ENCODE assay signal across 24 mouse cellular contexts in genomic region chr13:91743180-91743579, GRCm38 (mm10). TPM values are rescaled to one million over a fixed set of nuclear protein-coding genes. Genes with fewer than 3 reads are reported as not detected.
DNase-seq lines count a peak whose midpoint lies in the region; ATAC-seq and TF ChIP-seq lines count a peak whose summit lies in the region.
"Had no signal": no experiment of that assay in that cellular context is flagged by ENCODE, and none has a peak within 500 bp of the region (broad histone marks: within the 10 kb centered on the region; RNA-seq: fewer than 3 reads in every experiment).

No protein-coding gene starts in this region.

- DNase-seq in hindbrain, embryonic 11.5 days (ENCODE audit: low spot score) = no peak
- peak; percentile 39 for DNase-seq in layer of hippocampus, adult 11-12 months (ENCODE audit: low spot score)
- DNase-seq in layer of hippocampus, adult 9-10 months (ENCODE audit: low spot score) = no peak
- DNase-seq in midbrain, postnatal 0 days (ENCODE audit: low spot score) = peak; percentile 47
- DNase-seq in hindbrain, postnatal 0 days (ENCODE audit: low spot score) = peak; percentile 35
- no peak for DNase-seq in yolk sac, embryonic 10.5 days (ENCODE audit: low spot score)
- DNase-seq: cerebellum, adult 18-20 months; cerebellum, postnatal 14 days; gastrocnemius, postnatal 25 days; heart, adult 2 months; kidney, postnatal 4 days; lung, postnatal 4 days; thymus, adult 18-20 months; thymus, postnatal 36 days had no signal

- H3K36me3 ChIP-seq in hindbrain, embryonic 13.5 days = no peaks in the 10 kb centered on the region
- no peaks in the 10 kb centered on the region for H3K36me3 ChIP-seq in hindbrain, embryonic 11.5 days (ENCODE audit: control insufficient read depth, insufficient read depth, low read length)
- H3K36me3 ChIP-seq in midbrain, postnatal 0 days (ENCODE audit: insufficient read depth, low read length) = no peaks in the 10 kb centered on the region
- H3K36me3 ChIP-seq in midbrain, embryonic 13.5 days = no peaks in the 10 kb centered on the region
- no peaks in the 10 kb centered on the region for H3K36me3 ChIP-seq in hindbrain, postnatal 0 days (ENCODE audit: insufficient read depth, low read length)
- H3K36me3 ChIP-seq: limb, embryonic 13.5 days; liver, embryonic 15.5 days had no signal

- no peak overlapping the region for H3K27ac ChIP-seq in hindbrain, embryonic 13.5 days
- no peak overlapping the region for H3K27ac ChIP-seq in hindbrain, embryonic 11.5 days (ENCODE audit: low read depth, low read length)
- no peak overlapping the region for H3K27ac ChIP-seq in midbrain, postnatal 0 days (ENCODE audit: low read depth, low read length)
- no peak overlapping the region for H3K27ac ChIP-seq in midbrain, embryonic 13.5 days
- H3K27ac ChIP-seq in hindbrain, postnatal 0 days = no peak overlapping the region
- H3K27ac ChIP-seq: heart, adult 2 months; limb, embryonic 13.5 days; liver, embryonic 15.5 days had no signal

- peaks cover 11% of the 10 kb centered on the region for H3K4me1 ChIP-seq in hindbrain, embryonic 13.5 days (replicated peaks)
- no peaks in the 10 kb centered on the region for H3K4me1 ChIP-seq in hindbrain, embryonic 11.5 days (replicated peaks; ENCODE audit: control insufficient read depth, insufficient read depth, low read length)
- no peaks in the 10 kb centered on the region for H3K4me1 ChIP-seq in midbrain, postnatal 0 days (ENCODE audit: insufficient read depth, low read length)
- peaks cover 12% of the 10 kb centered on the region for H3K4me1 ChIP-seq in midbrain, embryonic 13.5 days (replicated peaks)
- peaks cover 11% of the 10 kb centered on the region; the same call in 1 of the 2 replicates for H3K4me1 ChIP-seq in hindbrain, postnatal 0 days (ENCODE audit: insufficient read depth, low read length)
- H3K4me1 ChIP-seq: liver, embryonic 15.5 days had no signal

- no peak overlapping the region for H3K9ac ChIP-seq in hindbrain, embryonic 13.5 days
- no peak overlapping the region for H3K9ac ChIP-seq in hindbrain, embryonic 11.5 days (ENCODE audit: low read depth, low read length)
- no peak overlapping the region for H3K9ac ChIP-seq in midbrain, postnatal 0 days (replicated peaks; ENCODE audit: low read length, poor library complexity, severe bottlenecking)
- H3K9ac ChIP-seq in midbrain, embryonic 13.5 days (replicated peaks) = no peak overlapping the region
- H3K9ac ChIP-seq in hindbrain, postnatal 0 days (replicated peaks; ENCODE audit: low read length) = no peak overlapping the region
- H3K9ac ChIP-seq: limb, embryonic 13.5 days; liver, embryonic 15.5 days had no signal

- H3K9me3 ChIP-seq in hindbrain, embryonic 13.5 days = no peaks in the 10 kb centered on the region
- no peaks in the 10 kb centered on the region for H3K9me3 ChIP-seq in hindbrain, embryonic 11.5 days (ENCODE audit: control insufficient read depth, low read length)
- no peaks in the 10 kb centered on the region for H3K9me3 ChIP-seq in midbrain, postnatal 0 days (ENCODE audit: low read length)
- H3K9me3 ChIP-seq in midbrain, embryonic 13.5 days = no peaks in the 10 kb centered on the region
- no peaks in the 10 kb centered on the region for H3K9me3 ChIP-seq in hindbrain, postnatal 0 days (ENCODE audit: low read length)
- H3K9me3 ChIP-seq: limb, embryonic 13.5 days; liver, embryonic 15.5 days had no signal

- ATAC-seq in hindbrain, embryonic 13.5 days (ENCODE audit: low FRiP score) = 0 out of 2 replicates have a peak, but pooled peaks have one; percentile 50
- no peak for ATAC-seq in hindbrain, embryonic 11.5 days (ENCODE audit: low FRiP score)
- ATAC-seq in midbrain, postnatal 0 days (ENCODE audit: low FRiP score) = no peak
- no peak for ATAC-seq in midbrain, embryonic 13.5 days
- peak; percentile 78 for ATAC-seq in hindbrain, postnatal 0 days
- ATAC-seq: inflammation-experienced regulatory T-cells, adult 6 months had no signal

- peaks cover 8% of the 10 kb centered on the region for H3K27me3 ChIP-seq in hindbrain, embryonic 13.5 days
- H3K27me3 ChIP-seq in hindbrain, embryonic 11.5 days (ENCODE audit: control insufficient read depth, insufficient read depth, low read length) = no peaks in the 10 kb centered on the region
- no peaks in the 10 kb centered on the region for H3K27me3 ChIP-seq in midbrain, postnatal 0 days (ENCODE audit: insufficient read depth, low read length)
- H3K27me3 ChIP-seq in midbrain, embryonic 13.5 days = peaks cover 14% of the 10 kb centered on the region; the same call in 1 of the 2 replicates
- H3K27me3 ChIP-seq in hindbrain, postnatal 0 days (ENCODE audit: insufficient read depth, low read length) = no peaks in the 10 kb centered on the region

- no peak overlapping the region for H3K4me3 ChIP-seq in hindbrain, embryonic 13.5 days
- no peak overlapping the region for H3K4me3 ChIP-seq in hindbrain, embryonic 11.5 days (ENCODE audit: low read depth, low read length)
- H3K4me3 ChIP-seq in midbrain, postnatal 0 days (ENCODE audit: low read depth, low read length) = no peak overlapping the region
- H3K4me3 ChIP-seq in midbrain, embryonic 13.5 days (replicated peaks) = no peak overlapping the region
- H3K4me3 ChIP-seq in hindbrain, postnatal 0 days (ENCODE audit: low read length) = no peak overlapping the region
- H3K4me3 ChIP-seq: heart, adult 2 months; limb, embryonic 13.5 days; liver, embryonic 15.5 days had no signal

- TF ChIP-seq CTCF in midbrain, postnatal 0 days (IDR thresholded peaks at IDR 0.05) = no peak
- no peak for TF ChIP-seq CTCF in hindbrain, postnatal 0 days (IDR thresholded peaks at IDR 0.05; ENCODE audit: low read depth)

- H3K4me2 ChIP-seq in hindbrain, embryonic 13.5 days = no peak overlapping the region
- H3K4me2 ChIP-seq in hindbrain, embryonic 11.5 days (replicated peaks; ENCODE audit: low read depth, low read length) = no peak overlapping the region
- H3K4me2 ChIP-seq in midbrain, postnatal 0 days (ENCODE audit: low read depth, low read length, poor library complexity, severe bottlenecking) = no peak overlapping the region
- H3K4me2 ChIP-seq in midbrain, embryonic 13.5 days (replicated peaks) = no peak overlapping the region
- H3K4me2 ChIP-seq in hindbrain, postnatal 0 days (ENCODE audit: low read depth, low read length) = no peak overlapping the region
- H3K4me2 ChIP-seq: limb, embryonic 13.5 days had no signal

- 73% methylated on average over 3 of the region's 3 CpGs for WGBS in hindbrain, embryonic 13.5 days
- 90% methylated on average over 3 of the region's 3 CpGs for WGBS in hindbrain, embryonic 11.5 days
- WGBS in midbrain, postnatal 0 days = 71% methylated on average over 3 of the region's 3 CpGs
- WGBS in midbrain, embryonic 13.5 days = 79% methylated on average over 3 of the region's 3 CpGs
- 42% methylated on average over 3 of the region's 3 CpGs for WGBS in hindbrain, postnatal 0 days

RNA-seq across cellular contexts. Expression of gene Acot12, which starts 1.9 kb away (rescaled TPM):
- not detected in 2 replicates for polyA plus RNA-seq in hindbrain, embryonic 13.5 days (2015; fragmentation: Nextera tagmentation; extraction: Ambion mirVana)
- 0.11 TPM in 1 of 2 replicates, not detected in the other for polyA plus RNA-seq in hindbrain, embryonic 11.5 days (2014; fragmentation: Nextera tagmentation; extraction: Ambion mirVana)
- 0.44 and 0.47 TPM in 2 replicates for total RNA-seq in midbrain, postnatal 0 days (2014; rRNA removed)
- polyA plus RNA-seq in midbrain, postnatal 0 days (2015; fragmentation: Nextera tagmentation; extraction: Ambion mirVana) = 0.21 and 0.35 TPM in 2 replicates
- polyA plus RNA-seq in midbrain, embryonic 13.5 days (2015; fragmentation: Nextera tagmentation; extraction: Ambion mirVana) = not detected in 2 replicates
- 0.16 TPM in 1 of 2 replicates, not detected in the other for total RNA-seq in hindbrain, postnatal 0 days (2014; rRNA removed)
- 0.55 and 0.96 TPM in 2 replicates for polyA plus RNA-seq in hindbrain, postnatal 0 days (2015; fragmentation: Nextera tagmentation; extraction: Ambion mirVana)
- total RNA-seq: ES-E14; gastrocnemius, postnatal 25 days; heart, adult 2 months; heart, postnatal 25 days; megakaryocyte-erythroid progenitor cell, adult 5-6 weeks had no signal
- polyA plus RNA-seq: embryonic facial prominence, embryonic 11.5 days; inflammation-experienced regulatory T-cells, adult 6 months; limb, embryonic 13.5 days; lung, embryonic 16.5 days had no signal

Comparison
In these comparisons a context has a peak if more than half of its experiments do, and no peak if none do; other contexts are left out.
1. ATAC-seq: peak in hindbrain, embryonic 13.5 days (single experiment) and hindbrain, postnatal 0 days (single experiment); none in hindbrain, embryonic 11.5 days (single experiment), midbrain, postnatal 0 days (single experiment) and midbrain, embryonic 13.5 days (single experiment).
2. DNase-seq: peak in layer of hippocampus, adult 11-12 months (single experiment), midbrain, postnatal 0 days (single experiment) and hindbrain, postnatal 0 days (single experiment); none in hindbrain, embryonic 11.5 days (single experiment), layer of hippocampus, adult 9-10 months (single experiment) and yolk sac, embryonic 10.5 days (single experiment).